Mouse (Mus musculus) G1E (cell line): ENCODE data around the gene Hephl1.

ENCODE experiments used
- CTCF ChIP-seq: IDR thresholded peaks from 2 replicates; pipeline ENCODE4 v1.5.1; 2012; ENCODE audit warnings: low read depth, low read length, inconsistent platforms, mixed read lengths
- GATA1 ChIP-seq: IDR thresholded peaks from 2 replicates; pipeline ENCODE4 v1.6.1; 2012; ENCODE audit warnings: borderline replicate concordance, low read length, inconsistent platforms, mixed read lengths
- GATA2 ChIP-seq: IDR thresholded peaks from 2 replicates; pipeline ENCODE4 v1.6.1; 2012; ENCODE audit warnings: low read depth, low read length, inconsistent platforms, borderline replicate concordance
- POLR2AphosphoS5 ChIP-seq: IDR thresholded peaks from 2 replicates; pipeline ENCODE4 v1.6.1; 2012; ENCODE audit warnings: low read depth, low read length, inconsistent platforms; ENCODE audit not compliant: insufficient replicate concordance
- TAL1 ChIP-seq: conservative IDR thresholded peaks from 2 replicates; pipeline ENCODE4 v1.6.1; 2012; ENCODE audit warnings: low read depth, low read length, inconsistent platforms, mixed read lengths

DNA sequence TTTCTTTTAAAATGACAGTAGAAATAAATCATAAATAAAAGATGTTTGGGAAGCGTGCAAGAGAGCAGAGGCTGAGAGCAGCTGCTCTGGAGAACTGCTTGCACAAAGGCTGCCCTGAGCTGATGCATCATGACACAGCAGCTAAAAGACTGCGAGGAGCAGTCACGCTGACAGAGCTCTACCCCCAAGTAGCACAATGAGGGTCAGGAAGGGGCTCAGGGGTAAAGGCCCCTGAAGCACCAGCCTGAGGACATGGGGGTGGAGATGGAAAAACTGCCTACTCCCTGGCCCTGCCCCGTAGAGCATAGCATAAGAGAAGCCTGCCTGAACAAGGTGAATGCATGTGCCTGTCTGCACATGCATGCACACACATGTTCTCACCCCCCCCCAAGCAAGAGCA is 75.1 kb downstream of the Hephl1 start:
- TF ChIP-seq CTCF (no peak), TAL1 (no peak), GATA1 (no peak), POLR2AphosphoS5 (no peak), GATA2 (no peak)
